Mouse (Mus musculus) heart, embryonic 11.5 days (tissue): ENCODE measurements around the gene Gm20683. TPM values are rescaled to one million over a fixed set of nuclear protein-coding genes. Genes with fewer than 3 reads are reported as not detected.

ENCODE experiments used
- ATAC-seq: fragments of 200-750 bp; cut with Nextera tagmentation; replicated peaks from 2 replicates; pipeline ENCODE4 v1.8.0; 2017; ENCODE audit warnings: moderate library complexity; ENCODE audit not compliant: insufficient number of reproducible peaks, low FRiP score, low TSS enrichment
- H3K27ac ChIP-seq: fragments of 300-500 bp; sonication (generic); 2 replicates; pipeline ENCODE4 v1.5.1; 2014; ENCODE audit warnings: mild to moderate bottlenecking, low read depth, low read length
- H3K27me3 ChIP-seq: fragments of 300-500 bp; sonication (generic); 2 replicates; pipeline ENCODE4 v1.6.1; 2014; ENCODE audit warnings: mild to moderate bottlenecking, low read length, mixed read lengths; ENCODE audit not compliant: control insufficient read depth, insufficient read depth
- H3K36me3 ChIP-seq: fragments of 300-500 bp; sonication (generic); 2 replicates; pipeline ENCODE4 v1.6.1; 2014; ENCODE audit warnings: mild to moderate bottlenecking, low read length, moderate library complexity, mixed read lengths; ENCODE audit not compliant: control insufficient read depth, insufficient read depth
- H3K4me1 ChIP-seq: fragments of 300-500 bp; sonication (generic); 2 replicates; pipeline ENCODE4 v1.6.1; 2014; ENCODE audit warnings: low read length; ENCODE audit not compliant: control insufficient read depth, insufficient read depth
- H3K4me2 ChIP-seq: fragments of 300-500 bp; sonication (generic); 2 replicates; pipeline ENCODE4 v1.6.1; 2014; ENCODE audit warnings: mild to moderate bottlenecking, moderate library complexity
- H3K4me3 ChIP-seq: fragments of 300-500 bp; sonication (generic); 2 replicates; pipeline ENCODE4 v1.5.1; 2014; ENCODE audit warnings: low read depth, low read length
- H3K9ac ChIP-seq: fragments of 300-500 bp; sonication (generic); 2 replicates; pipeline ENCODE4 v1.6.1; 2014; ENCODE audit warnings: mild to moderate bottlenecking, low read depth, low read length, moderate library complexity
- H3K9me3 ChIP-seq: fragments of 300-500 bp; sonication (generic); replicated peaks from 2 replicates; pipeline ENCODE4 v1.6.1; 2016; ENCODE audit warnings: low read length; ENCODE audit not compliant: control insufficient read depth
- WGBS: fragments of 180-500 bp; shearing (Covaris S2); extraction: QIAGEN DNeasy Blood & Tissue Kit; methylation state at CpG from one replicate; pipeline ENCODE4 v1.1.7; 2014; ENCODE audit not compliant: insufficient replicate concordance; 5-methylcytosine and 5-hydroxymethylcytosine counted together
- polyA plus RNA-seq: library from polyadenylated mRNA; unstranded; fragments of >200 nt; fragmentation: Nextera tagmentation; extraction: Ambion mirVana; gene quantifications from 2 replicates; pipeline ENCODE4 v1.2.1, GENCODE M21; 2014

Gm20683 gene
- polyA plus RNA-seq, 1 experiment from 2014 or later, result 0.70 TPM

GRCm38 (mm10) chr17:25795609-25796092, 45.9 kb downstream of the Gm20683 start, which contains the start of gene AC134908.4:
TSS of gene AC134908.4 (minus strand) at chr17:25795659.
- WGBS, result 12% methylated on average over 6 of the region's 6 CpGs
- H3K27me3 ChIP-seq, result no peaks in the 10 kb centered on the region
- peak within 1 kb of the TSS; percentile 55 for H3K4me3 ChIP-seq
- peak within 1 kb of the TSS; percentile 68 for H3K9ac ChIP-seq
- no peaks in the 10 kb centered on the region for H3K9me3 ChIP-seq
- ATAC-seq, result no peak
- no peaks in the 10 kb centered on the region for H3K36me3 ChIP-seq
- H3K27ac ChIP-seq, result no peak within 1 kb of the TSS
- peaks cover 32% of the 10 kb centered on the region for H3K4me1 ChIP-seq
- H3K4me2 ChIP-seq, result peak within 1 kb of the TSS; percentile 99

- Histone ChIP-seq H3K9me3 (no peaks in the 10 kb centered on the region), H3K9ac (no peak overlapping the region), H3K4me2 (peak overlapping the region; percentile 99), H3K27me3 (no peaks in the 10 kb centered on the region), H3K27ac (no peak overlapping the region), H3K36me3 (no peaks in the 10 kb centered on the region), H3K4me1 (peaks cover 34% of the 10 kb centered on the region), H3K4me3 (peak overlapping the region; percentile 55)
- WGBS, result 82% methylated on average over 17 of the region's 17 CpGs
- ATAC-seq, result no peak
Observed at GRCm38 (mm10) chr17:25794998-25795397, 46.6 kb downstream of the Gm20683 start.

GRCm38 (mm10) chr17:25794197-25794596, 47.4 kb downstream of the Gm20683 start:
- Histone ChIP-seq H3K36me3 (peaks cover 6% of the 10 kb centered on the region; the same call in 1 of the 2 replicates), H3K27ac (no peak overlapping the region), H3K4me1 (peaks cover 34% of the 10 kb centered on the region), H3K4me3 (no peak overlapping the region), H3K9ac (no peak overlapping the region), H3K9me3 (no peaks in the 10 kb centered on the region), H3K27me3 (no peaks in the 10 kb centered on the region), H3K4me2 (no peak overlapping the region)
- ATAC-seq, result no peak
- WGBS, result 75% methylated on average over 13 of the region's 13 CpGs

GRCm38 (mm10) chr17:25792615-25793014, 48.9 kb downstream of the Gm20683 start, which contains the start of gene Fam173a:
TSS of gene Fam173a (minus strand) at chr17:25792901.
- H3K4me2 ChIP-seq, result peak within 1 kb of the TSS; percentile 80
- H3K4me3 ChIP-seq, result peak within 1 kb of the TSS; percentile 71
- H3K4me1 ChIP-seq, result peaks cover 34% of the 10 kb centered on the region
- H3K27me3 ChIP-seq, result no peaks in the 10 kb centered on the region
- ATAC-seq, result peak; percentile 67
- peak within 1 kb of the TSS; percentile 80 for H3K9ac ChIP-seq
- WGBS, result 1% methylated on average over 14 of the region's 14 CpGs
- H3K27ac ChIP-seq, result peak within 1 kb of the TSS; percentile 90
- peaks cover 9% of the 10 kb centered on the region for H3K36me3 ChIP-seq
- H3K9me3 ChIP-seq, result no peaks in the 10 kb centered on the region

DNA sequence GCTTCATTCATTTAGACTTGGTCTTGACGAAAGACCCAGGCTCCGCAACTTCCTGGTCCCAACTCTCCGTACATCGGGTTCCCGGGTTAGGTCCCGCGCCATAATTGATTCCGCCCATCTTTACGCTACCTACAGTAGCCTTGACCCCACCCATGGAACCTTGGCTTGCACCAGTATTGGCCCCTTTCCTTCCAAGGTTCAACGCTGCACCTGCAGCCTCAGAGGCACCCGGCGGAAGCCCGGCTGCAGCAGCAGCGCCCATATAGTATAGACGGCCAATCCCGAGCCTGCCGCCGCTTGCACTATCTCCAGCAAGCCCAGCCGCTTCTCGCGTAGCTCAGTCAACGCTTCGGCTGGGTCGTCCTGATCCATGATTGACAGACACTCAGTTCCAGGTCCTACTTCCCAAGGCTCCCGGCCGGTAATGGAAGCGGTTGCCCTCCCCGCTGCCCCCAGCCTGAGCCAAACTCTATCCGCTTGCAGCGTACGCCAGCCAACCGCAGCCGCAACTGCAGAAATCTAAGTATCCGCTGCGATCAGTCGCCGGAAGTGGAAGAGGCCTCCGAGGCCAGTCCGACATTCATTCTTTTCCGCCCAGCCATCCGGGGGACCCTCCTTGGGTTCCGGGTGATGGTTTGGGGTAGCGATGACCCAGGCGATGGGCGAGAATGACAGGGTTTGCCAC, 49.6 kb downstream of the Gm20683 start:
- H3K27me3 ChIP-seq, result no peaks in the 10 kb centered on the region
- H3K4me3 ChIP-seq, result peak overlapping the region; percentile 71
- peak overlapping the region; percentile 80 for H3K9ac ChIP-seq
- ATAC-seq, result peak; percentile 45
- peaks cover 11% of the 10 kb centered on the region for H3K36me3 ChIP-seq
- WGBS, result under 1% methylated on average over 45 of the region's 45 CpGs
- peak overlapping the region; percentile 90 for H3K27ac ChIP-seq
- peaks cover 34% of the 10 kb centered on the region for H3K4me1 ChIP-seq
- H3K9me3 ChIP-seq, result no peaks in the 10 kb centered on the region
- peak overlapping the region; percentile 80 for H3K4me2 ChIP-seq

- no peak for ATAC-seq
- H3K4me2 ChIP-seq, result peak overlapping the region; percentile 80
- WGBS, result 28% methylated on average over 19 of the region's 19 CpGs
- peak overlapping the region; percentile 71 for H3K4me3 ChIP-seq
- peaks cover 11% of the 10 kb centered on the region for H3K36me3 ChIP-seq
- H3K4me1 ChIP-seq, result peaks cover 34% of the 10 kb centered on the region
- peak overlapping the region; percentile 80 for H3K9ac ChIP-seq
- H3K27me3 ChIP-seq, result no peaks in the 10 kb centered on the region
- no peaks in the 10 kb centered on the region for H3K9me3 ChIP-seq
- H3K27ac ChIP-seq, result no peak overlapping the region
Observed at GRCm38 (mm10) chr17:25791320-25791842, 50.2 kb downstream of the Gm20683 start.

- peaks cover 20% of the 10 kb centered on the region for H3K36me3 ChIP-seq
- H3K4me1 ChIP-seq, result peaks cover 22% of the 10 kb centered on the region
- no peak for ATAC-seq
- no peak overlapping the region for H3K27ac ChIP-seq
- H3K9ac ChIP-seq, result no peak overlapping the region
- H3K4me2 ChIP-seq, result no peak overlapping the region
- no peaks in the 10 kb centered on the region for H3K27me3 ChIP-seq
- WGBS, result 88% methylated on average over 9 of the region's 9 CpGs
- no peaks in the 10 kb centered on the region for H3K9me3 ChIP-seq
- H3K4me3 ChIP-seq, result no peak overlapping the region
Observed at GRCm38 (mm10) chr17:25786781-25787504, 54.6 kb downstream of the Gm20683 start.

DNA sequence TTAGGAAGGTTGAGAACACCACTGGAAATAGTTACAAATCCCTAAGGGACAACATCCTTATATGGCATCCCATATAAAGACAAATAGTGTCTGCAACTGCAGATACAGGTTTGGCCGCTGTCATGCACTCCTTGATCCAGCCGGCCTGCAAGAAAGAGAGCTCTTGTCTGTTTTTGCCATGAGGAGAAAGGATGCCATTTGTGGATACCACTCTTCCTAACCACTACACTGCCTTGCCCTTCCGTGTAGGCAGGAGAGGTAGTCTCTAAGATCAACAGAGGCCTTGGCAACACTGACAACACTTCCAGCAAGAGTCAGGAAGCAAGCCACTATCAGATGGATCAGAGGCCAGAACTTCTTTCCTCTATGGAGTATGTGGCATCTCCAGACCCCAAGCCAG, 55.3 kb downstream of the Gm20683 start, which contains the start of gene Ccdc78:
TSS of gene Ccdc78 (plus strand) at position 301 of the 400 bp plus-strand sequence.
- H3K36me3 ChIP-seq, result peaks cover 27% of the 10 kb centered on the region
- H3K27ac ChIP-seq, result peak within 1 kb of the TSS; percentile 81
- no peaks in the 10 kb centered on the region for H3K9me3 ChIP-seq
- no peak for ATAC-seq
- H3K27me3 ChIP-seq, result no peaks in the 10 kb centered on the region
- H3K9ac ChIP-seq, result peak within 1 kb of the TSS; percentile 80
- peaks cover 20% of the 10 kb centered on the region for H3K4me1 ChIP-seq
- H3K4me3 ChIP-seq, result peak within 1 kb of the TSS; percentile 69
- 73% methylated on average over 3 of the region's 3 CpGs for WGBS
- peak within 1 kb of the TSS; percentile 78 for H3K4me2 ChIP-seq
